Comparison of ENCODE assay signal across 10 mouse cellular contexts in genomic region chr14:9329839-9330485, GRCm38 (mm10).
DNase-seq lines count a peak whose midpoint lies in the region; ATAC-seq lines count a peak whose summit lies in the region.
"Had no signal": no experiment of that assay in that cellular context is flagged by ENCODE, and none has a peak within 500 bp of the region (broad histone marks: within the 10 kb centered on the region; RNA-seq: fewer than 3 reads in every experiment).

No protein-coding gene starts in this region.

- no peak overlapping the region for H3K27ac ChIP-seq in neural tube, embryonic 11.5 days (ENCODE audit: low read depth, low read length)
- H3K27ac ChIP-seq in kidney, embryonic 15.5 days = no peak overlapping the region
- H3K27ac ChIP-seq: kidney, postnatal 0 days; liver, embryonic 14.5 days had no signal

- H3K9ac ChIP-seq in neural tube, embryonic 11.5 days (ENCODE audit: low read length) = no peak overlapping the region
- H3K9ac ChIP-seq in kidney, embryonic 15.5 days = no peak overlapping the region
- H3K9ac ChIP-seq: liver, embryonic 14.5 days had no signal

- no peaks in the 10 kb centered on the region for H3K4me1 ChIP-seq in neural tube, embryonic 11.5 days (ENCODE audit: control insufficient read depth, insufficient read depth, low read length)
- H3K4me1 ChIP-seq in kidney, embryonic 15.5 days = no peaks in the 10 kb centered on the region

- no peak for DNase-seq in frontal cortex, postnatal 25 days (ENCODE audit: low spot score in 2 of 2)
- peak; percentile 5 to 12 for DNase-seq in frontal cortex, postnatal 10 days (ENCODE audit: low spot score in 2 of 2)
- peak; percentile 79 for DNase-seq in layer of hippocampus, adult 9-11 months
- peak; percentile 40 for DNase-seq in neural tube, embryonic 11.5 days (ENCODE audit: low spot score)
- DNase-seq in ovary, postnatal 10 days (ENCODE audit: low spot score) = no peak
- DNase-seq in lung, postnatal 14 days = no peak

- WGBS in neural tube, embryonic 11.5 days = 78% methylated on average over 12 of the region's 12 CpGs
- 72% methylated on average over 12 of the region's 12 CpGs for WGBS in kidney, embryonic 15.5 days

- H3K36me3 ChIP-seq in neural tube, embryonic 11.5 days (ENCODE audit: control insufficient read depth, insufficient read depth, low read length) = no peaks in the 10 kb centered on the region
- no peaks in the 10 kb centered on the region for H3K36me3 ChIP-seq in kidney, embryonic 15.5 days

- no peaks in the 10 kb centered on the region for H3K9me3 ChIP-seq in neural tube, embryonic 11.5 days (ENCODE audit: control insufficient read depth, low read length)
- H3K9me3 ChIP-seq in kidney, embryonic 15.5 days (replicated peaks) = no peaks in the 10 kb centered on the region

- H3K4me3 ChIP-seq in neural tube, embryonic 11.5 days (ENCODE audit: low read depth, low read length) = no peak overlapping the region
- no peak overlapping the region for H3K4me3 ChIP-seq in kidney, embryonic 15.5 days (replicated peaks)

- peak; percentile 38; the same call in 1 of the 2 replicates for ATAC-seq in frontal cortex, adult (ENCODE audit: low TSS enrichment)
- 0 out of 2 replicates have a peak, but pooled peaks have one; percentile 41 for ATAC-seq in neural tube, embryonic 11.5 days (ENCODE audit: insufficient read depth, low FRiP score, low TSS enrichment)
- ATAC-seq in kidney, embryonic 15.5 days (replicated peaks; ENCODE audit: low FRiP score) = no peak

- H3K27me3 ChIP-seq in neural tube, embryonic 11.5 days (ENCODE audit: control insufficient read depth, insufficient read depth, low read length) = no peaks in the 10 kb centered on the region
- H3K27me3 ChIP-seq in kidney, embryonic 15.5 days = no peaks in the 10 kb centered on the region

- H3K4me2 ChIP-seq in neural tube, embryonic 11.5 days (ENCODE audit: low read depth) = no peak overlapping the region
- no peak overlapping the region for H3K4me2 ChIP-seq in kidney, embryonic 15.5 days

Comparison
In these comparisons a context has a peak if more than half of its experiments do, and no peak if none do; other contexts are left out.
1. DNase-seq: peak in frontal cortex, postnatal 10 days (2 of 2), layer of hippocampus, adult 9-11 months (single experiment) and neural tube, embryonic 11.5 days (single experiment); none in frontal cortex, postnatal 25 days (0 of 2), ovary, postnatal 10 days (single experiment) and lung, postnatal 14 days (single experiment).